Mouse (Mus musculus) left cerebral cortex, adult 11 months (tissue): Measurements from ENCODE around the gene Zfp646.

Source experiments
- DNase-seq: peaks from one replicate; pipeline ENCODE4 v3.0.0; 2022; ENCODE audit warnings: low spot score

Gene Zfp646

DNA sequence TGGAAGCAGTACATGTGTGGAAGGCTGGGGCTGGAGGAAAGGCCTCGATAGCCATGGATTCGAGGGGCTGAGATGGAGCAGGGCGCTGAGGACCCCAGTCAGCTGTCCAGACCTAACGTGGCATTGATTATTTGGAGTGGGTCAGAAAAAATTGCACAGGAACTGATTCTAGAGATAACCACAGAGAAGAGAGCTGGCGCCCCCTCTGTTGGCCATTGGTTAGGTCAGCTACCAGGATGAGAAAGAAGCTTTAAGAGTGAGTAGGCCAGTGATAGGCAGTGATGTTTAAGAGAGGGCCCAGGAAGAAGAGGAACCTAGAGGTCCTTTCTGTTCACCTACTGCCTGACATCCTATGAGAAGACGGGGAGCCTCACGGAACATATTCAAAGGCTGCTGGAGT is 43.3 kb downstream of the Zfp646 start:
- no peak for DNase-seq

DNA sequence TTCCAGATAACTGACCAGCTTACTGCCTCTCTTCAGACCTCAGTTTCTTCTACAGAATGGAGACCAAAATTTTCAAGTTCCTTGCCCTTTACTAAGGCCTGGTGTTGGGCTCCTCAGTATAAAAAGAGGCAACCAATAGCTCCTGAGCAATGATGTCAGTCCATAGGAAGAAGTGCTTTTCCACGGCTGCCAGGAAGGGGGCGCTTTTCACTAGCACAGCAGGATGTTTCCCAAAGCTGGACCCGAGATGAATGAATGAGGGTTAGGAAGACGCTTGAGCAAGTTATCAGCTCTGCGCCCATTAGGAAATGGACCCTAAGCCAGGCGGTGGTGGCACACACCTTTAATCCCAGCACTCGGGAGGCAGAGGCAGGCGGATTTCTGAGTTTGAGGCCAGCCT is 45.5 kb downstream of the Zfp646 start:
- no peak for DNase-seq

DNA sequence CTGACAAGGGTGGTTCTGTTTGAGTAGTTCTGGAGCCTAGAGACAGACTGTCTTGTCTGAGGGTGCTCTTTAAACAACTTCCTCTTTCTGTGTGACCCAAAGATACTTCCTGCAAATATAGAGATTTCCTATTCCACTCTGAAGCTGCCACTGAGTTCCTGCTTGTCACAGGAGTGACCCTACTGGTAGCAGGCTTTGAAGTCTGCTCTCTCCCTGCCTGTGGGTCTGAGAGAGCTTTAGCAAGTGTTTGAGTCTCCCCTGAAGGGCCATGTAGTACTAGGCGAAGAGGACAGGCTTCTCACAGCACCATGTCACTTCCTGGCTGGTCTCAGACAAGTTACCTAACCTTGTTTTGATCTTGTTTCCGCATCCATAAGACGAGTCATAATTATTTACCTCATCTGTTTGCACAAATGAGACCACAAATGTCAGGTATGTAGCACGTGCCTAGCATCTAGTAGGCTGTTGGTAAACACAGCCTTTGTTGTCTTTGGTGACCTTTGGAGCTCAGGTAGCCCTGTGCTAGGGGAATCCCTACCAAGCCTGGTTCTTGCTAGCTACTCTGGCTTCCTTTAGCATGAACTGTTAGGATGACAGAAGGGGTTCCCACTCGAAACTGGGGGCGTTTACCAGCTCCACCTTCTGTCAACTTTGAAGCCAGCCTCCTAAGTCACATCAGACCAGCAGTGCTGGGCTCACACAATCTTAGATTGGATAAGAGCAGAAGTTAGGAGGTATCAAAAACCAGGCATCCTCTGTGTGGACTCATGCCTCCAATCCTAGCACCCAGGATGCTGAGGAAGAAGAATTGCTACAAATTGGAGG is 46.6 kb downstream of the Zfp646 start:
- no peak for DNase-seq

DNA sequence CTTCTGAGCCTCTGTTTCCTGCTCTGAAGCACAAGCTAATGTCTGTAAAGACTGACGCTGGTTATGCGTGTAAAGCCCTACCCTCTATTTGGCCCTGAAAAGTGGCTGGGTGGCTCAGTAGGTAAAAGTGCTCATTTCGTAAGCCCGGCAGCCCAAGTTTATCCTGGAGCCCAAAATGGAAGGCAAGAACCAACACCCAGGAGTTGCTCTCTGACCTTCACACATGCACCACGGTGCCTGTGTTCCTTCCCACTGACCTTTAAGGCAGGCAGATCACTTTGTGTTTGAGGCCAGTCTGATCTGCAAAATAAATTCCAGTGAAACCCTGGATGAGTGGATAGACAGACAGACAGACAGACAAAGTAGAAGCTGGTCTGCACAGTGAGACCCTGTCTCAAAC is 47.7 kb downstream of the Zfp646 start:
- DNase-seq = no peak

DNA sequence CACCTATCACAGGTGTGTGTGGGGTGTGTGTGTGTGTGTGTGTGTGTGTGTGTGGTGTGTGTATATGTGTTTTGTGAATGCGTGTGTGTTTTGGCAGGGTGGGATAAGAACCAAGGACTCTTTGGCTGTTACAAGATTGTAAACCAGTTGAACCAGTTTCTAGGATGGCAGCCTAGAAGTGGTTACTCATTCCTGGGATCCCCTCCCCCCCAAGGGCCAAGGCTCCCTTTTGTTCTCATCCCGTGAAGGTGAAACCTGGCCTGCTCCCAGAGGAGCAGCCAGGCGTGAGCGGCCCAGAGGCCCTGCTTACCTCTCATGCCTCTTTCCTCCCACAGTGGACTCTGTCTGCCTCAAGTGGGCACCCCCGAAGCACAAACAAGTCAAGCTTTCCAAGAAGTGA is 49.2 kb downstream of the Zfp646 start:
- DNase-seq = no peak

DNA sequence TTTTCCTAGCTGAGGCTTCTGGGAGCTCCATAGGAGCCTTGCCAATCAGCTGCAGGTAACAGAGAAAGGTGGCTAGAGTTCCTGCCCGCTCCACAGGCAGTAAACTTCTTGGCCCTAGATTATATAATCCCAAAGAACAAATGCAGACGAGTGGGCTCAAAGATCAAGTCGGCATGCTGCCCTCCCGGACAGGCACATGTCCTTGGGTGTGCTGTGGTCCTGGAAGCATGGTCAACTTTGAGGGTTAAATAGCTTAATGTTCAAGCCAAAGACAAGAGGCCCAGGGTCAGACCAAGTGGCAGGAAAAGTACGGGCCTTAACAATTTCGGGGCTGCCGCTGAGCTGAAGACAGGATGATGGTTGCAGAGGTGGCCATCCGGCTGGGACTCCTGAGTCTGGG is 50.0 kb downstream of the Zfp646 start:
- DNase-seq = no peak

DNA sequence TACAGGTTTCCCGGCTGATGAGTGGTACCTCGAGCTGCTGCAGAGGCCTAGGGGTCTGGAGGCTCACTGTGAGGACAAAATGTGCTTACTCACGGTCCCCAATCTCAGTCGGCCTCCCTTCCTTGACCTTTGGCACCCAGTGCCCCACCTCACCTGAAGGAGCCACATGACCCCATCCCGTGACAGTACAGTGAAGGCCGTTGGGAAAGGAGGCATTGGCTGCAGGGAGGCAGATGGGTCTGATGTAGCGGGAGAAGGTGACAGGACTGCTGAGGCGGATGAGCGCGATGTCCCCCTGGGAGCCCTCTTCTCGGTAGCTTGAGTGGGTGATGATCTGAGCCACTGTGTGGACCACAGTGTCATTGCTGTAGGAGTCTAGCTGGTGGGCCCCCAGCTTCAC is 50.8 kb downstream of the Zfp646 start:
- DNase-seq = no peak

DNA sequence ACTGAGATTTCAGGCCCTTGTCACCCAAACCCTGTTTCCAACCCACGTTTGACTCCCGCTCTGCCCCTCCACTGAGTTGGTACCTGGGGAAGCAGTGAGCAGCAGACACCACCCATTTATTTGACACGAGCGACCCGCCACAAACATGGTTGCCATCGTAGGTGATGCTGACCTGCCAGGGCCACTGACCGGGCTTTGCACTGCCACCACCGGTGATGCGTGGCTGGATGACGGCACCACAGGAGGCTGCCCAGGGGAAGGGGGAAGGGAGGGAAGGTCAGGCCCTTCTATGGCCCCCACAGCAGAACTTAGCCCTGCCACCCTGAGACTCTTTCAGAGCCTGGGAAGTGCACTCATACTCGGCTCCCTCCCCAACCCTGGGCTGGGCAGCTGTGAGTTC is 51.7 kb downstream of the Zfp646 start:
- no peak for DNase-seq

DNA sequence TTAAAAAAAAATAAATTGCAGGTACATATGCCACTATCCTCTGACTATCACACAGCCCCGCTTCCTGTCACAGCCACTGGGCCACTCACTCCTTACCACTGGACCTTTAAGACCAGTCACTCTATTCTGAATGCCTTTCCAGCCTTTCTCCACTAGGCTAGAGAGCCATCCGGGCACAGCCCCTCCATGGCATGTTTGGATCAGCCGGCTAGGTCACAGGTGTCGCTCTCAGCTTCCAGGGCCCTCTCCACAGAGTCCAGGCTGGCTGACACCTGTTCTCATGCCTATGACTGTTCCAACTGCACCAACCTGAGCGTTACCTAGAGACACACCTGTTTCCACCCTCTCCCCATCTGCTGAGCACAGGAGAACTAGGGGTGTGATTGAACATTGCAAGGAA is 52.6 kb downstream of the Zfp646 start:
- DNase-seq = no peak

DNA sequence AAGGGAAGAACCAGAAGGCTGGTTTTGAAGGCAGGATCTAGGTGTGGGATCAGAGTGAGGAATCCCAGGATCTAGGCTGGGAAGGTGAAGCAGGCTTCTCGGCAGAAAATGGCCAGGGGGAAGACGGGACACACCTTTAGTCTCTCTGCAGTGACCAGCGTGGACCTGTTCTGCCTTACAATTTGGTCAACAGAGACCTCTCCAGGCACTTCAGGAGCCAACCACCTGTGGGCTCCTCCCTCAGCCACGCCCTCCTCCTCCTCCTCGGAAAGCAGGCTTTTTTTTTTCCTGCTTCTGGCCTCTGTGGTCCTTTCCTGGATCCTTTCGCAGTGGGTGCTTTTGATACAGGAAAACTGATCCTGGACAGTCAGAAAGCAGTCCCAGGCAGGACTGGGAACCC is 53.9 kb downstream of the Zfp646 start, which contains the start of gene Prss8:
TSS of gene Prss8 (minus strand) at position 182 of the 400 bp plus-strand sequence.
- no peak for DNase-seq

DNA sequence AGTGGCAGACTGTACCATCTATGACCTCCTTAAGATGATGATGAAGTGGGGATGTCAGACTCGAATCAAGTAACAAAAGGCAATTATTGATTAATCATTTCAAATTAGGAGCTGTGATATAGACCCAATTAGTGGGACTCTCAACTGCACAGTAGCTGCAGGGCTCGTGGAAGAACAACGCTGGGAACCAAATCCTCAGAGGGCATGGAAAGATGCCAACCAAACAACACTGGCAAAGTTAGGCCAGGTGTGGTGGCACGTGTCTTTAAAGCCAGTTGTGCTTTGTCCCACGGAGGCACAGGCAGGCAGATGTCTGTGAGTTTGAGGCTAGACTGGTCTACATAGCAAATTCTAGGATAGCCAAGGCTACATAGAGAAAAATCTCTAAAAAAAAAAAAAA is 54.6 kb downstream of the Zfp646 start:
- no peak for DNase-seq

DNA sequence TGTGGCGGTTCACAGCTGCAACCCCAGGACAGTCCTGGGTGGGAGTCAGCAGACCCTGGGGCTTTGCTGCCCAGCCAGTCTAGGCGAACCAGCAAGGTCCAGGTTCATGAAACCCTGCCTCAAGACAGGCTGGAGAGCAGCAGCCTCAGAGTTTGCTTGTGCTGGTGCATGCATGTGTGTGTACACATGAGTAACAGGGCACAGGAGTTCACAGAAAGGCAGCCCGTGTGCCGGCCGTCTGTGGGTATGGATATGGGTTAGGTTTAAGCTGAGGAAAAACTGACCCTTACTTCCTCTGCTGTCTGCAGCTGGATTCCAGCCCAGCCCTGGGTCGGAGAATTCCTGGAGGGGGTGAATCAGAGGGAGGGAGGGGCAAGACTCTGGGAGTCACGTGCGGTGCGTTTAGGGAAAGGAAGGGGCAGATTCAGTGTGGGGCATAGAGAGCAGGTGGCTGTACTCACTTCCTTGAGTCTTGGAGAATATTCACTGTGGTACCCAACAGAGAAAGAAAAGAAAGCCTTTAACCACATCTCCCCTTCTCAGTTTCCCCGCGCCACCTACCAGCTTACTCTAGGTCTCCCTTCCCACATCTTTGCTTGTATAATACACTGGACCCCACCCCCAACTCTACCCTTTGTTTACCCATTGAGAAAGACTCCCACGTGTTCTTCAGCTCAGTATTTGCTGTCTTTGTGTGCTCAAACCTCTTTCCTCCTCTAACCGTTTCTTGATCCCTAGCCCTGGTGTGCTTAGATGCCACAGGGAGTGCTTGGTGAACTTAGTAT is 55.5 kb downstream of the Zfp646 start:
- no peak for DNase-seq

DNA sequence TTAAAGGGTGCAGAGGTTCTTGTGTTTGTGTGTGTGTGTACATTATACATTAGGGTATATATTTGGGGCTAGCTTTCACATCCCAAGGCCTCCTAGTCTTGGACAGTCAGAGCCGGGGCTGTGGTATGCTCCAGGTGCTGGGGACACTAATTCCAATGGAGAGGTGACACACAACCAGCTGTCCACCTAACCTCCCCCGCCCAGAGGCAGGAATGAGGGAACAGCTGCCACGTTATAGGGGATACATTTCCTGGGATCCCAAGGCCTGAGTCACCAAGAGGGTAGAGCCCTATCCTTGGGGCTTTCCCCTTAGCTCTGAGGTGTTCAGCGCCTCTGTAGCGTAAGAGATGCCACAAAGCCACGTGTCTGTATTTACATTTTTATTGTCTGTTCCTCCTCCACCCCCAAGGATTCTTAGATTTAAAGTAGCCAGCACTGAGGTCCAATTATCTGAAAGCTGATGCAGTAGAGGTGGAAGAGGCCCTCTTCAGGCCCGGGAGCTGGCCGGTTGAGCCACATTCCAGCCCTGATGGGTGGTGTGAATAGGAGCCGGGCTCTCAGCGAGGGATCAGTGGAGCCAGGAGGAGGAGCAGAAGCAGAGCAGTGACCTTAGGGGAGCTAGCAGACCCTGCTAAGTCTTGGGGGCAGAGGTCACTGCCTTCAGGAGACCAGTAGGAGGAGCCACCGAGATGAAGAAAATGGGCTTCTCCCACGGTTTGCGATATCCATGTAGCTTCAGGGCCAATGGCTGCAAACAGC is 56.4 kb downstream of the Zfp646 start:
- DNase-seq = no peak

DNA sequence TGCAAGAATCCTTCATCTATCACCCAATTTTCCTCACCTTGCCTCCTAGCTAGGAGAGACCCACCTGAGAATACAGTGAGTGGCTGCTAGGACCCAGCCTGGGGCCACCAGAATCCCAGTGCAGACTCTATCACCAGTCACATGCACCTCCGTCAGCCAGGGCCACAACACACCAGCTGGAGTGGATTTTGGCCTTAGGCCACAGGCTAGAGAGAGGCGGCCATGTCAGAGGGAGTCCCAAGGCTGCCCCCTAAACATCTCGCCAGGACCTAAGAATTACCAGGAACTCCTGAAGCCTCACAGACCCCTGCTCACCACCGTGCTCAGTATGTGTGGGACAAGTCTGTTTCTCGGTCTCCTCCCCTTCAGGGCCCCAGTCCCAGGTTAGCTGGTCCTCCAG is 58.1 kb downstream of the Zfp646 start:
- DNase-seq = no peak

DNA sequence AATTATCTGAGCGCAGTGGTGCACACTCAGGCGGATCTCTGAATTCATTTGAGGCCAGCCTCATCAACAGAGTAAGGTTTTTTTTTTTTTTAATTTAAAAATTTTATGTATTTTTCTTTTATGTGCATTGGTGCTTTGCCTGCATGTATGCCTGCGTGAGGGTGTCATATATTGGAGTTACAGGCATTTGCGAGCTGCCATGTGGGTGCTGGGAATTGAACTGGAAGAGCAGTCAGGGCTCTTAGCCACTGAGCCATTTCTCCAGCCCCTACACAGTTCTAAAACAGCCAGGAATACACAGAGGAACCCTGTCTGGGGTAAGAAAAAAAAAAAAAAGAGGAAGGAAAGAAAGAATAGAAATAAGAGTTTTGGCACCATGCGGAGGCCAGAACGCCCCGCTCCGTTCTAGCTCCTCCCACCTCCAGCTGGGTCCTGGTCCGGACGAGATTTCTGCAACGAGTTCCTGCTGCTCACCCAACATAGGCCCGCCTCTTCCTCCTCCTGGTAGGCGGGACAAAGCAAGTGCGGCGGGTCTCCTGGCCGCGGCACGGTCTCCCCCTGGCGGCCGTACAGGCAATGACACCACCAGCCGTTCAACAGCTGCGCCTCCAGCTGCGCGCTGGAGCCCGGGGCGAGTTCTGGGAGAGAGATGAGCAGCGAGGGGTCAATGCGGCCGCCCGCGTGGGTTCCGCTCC is 59.2 kb downstream of the Zfp646 start:
- DNase-seq = peak; percentile 94
